7 mouse cellular contexts compared by ENCODE assay signal in genomic region chr10:20854621-20855363, GRCm38 (mm10).
DNase-seq lines count a peak whose midpoint lies in the region; ATAC-seq and TF ChIP-seq lines count a peak whose summit lies in the region.

No protein-coding gene starts in this region.

- H3K9ac ChIP-seq in forebrain, embryonic 15.5 days (replicated peaks): peak overlapping the region; percentile 30
- H3K9ac ChIP-seq in hindbrain, embryonic 12.5 days: no peak overlapping the region
- H3K9ac ChIP-seq in limb, embryonic 11.5 days (ENCODE audit: low read length): no peak overlapping the region

- no peaks in the 10 kb centered on the region for H3K9me3 ChIP-seq in forebrain, embryonic 15.5 days
- no peaks in the 10 kb centered on the region for H3K9me3 ChIP-seq in hindbrain, embryonic 12.5 days (replicated peaks)
- H3K9me3 ChIP-seq in limb, embryonic 11.5 days (ENCODE audit: control insufficient read depth, low read length): no peaks in the 10 kb centered on the region

- 0 out of 2 replicates have a peak overlapping the region, but pooled peaks have one; percentile 21 for H3K4me3 ChIP-seq in forebrain, embryonic 15.5 days
- 0 out of 2 replicates have a peak overlapping the region, but pooled peaks have one; percentile 7 for H3K4me3 ChIP-seq in hindbrain, embryonic 12.5 days
- no peak overlapping the region for H3K4me3 ChIP-seq in limb, embryonic 11.5 days (ENCODE audit: low read depth, low read length)
- H3K4me3 ChIP-seq in small intestine, adult 2 months (ENCODE audit: low read depth, low read length): 0 out of 2 replicates have a peak overlapping the region, but pooled peaks have one; percentile 2

- WGBS in forebrain, embryonic 15.5 days: 28% methylated on average over 14 of the region's 14 CpGs
- 30% methylated on average over 14 of the region's 14 CpGs for WGBS in hindbrain, embryonic 12.5 days
- 19% methylated on average over 14 of the region's 14 CpGs for WGBS in limb, embryonic 11.5 days
- 61% methylated on average over 14 of the region's 14 CpGs for WGBS in small intestine, adult 2 months

- H3K4me2 ChIP-seq in forebrain, embryonic 15.5 days (replicated peaks): peak overlapping the region; percentile 39
- H3K4me2 ChIP-seq in hindbrain, embryonic 12.5 days (replicated peaks): peak overlapping the region; percentile 36
- peak overlapping the region; percentile 35 for H3K4me2 ChIP-seq in limb, embryonic 11.5 days (ENCODE audit: low read depth, severe bottlenecking)

- peak; percentile 50 for DNase-seq in Muller cell, postnatal 12 days (ENCODE audit: inconsistent ontology term)
- DNase-seq in cerebellum, adult 11-12 months: peak; percentile 4
- peak; percentile 43 for DNase-seq in limb, embryonic 11.5 days (ENCODE audit: low spot score)
- peak; percentile 37 for DNase-seq in mesoderm, embryonic 11.5 days (ENCODE audit: low read depth, low spot score)

- H3K4me1 ChIP-seq in forebrain, embryonic 15.5 days: peaks cover 11% of the 10 kb centered on the region
- H3K4me1 ChIP-seq in hindbrain, embryonic 12.5 days: peaks cover 7% of the 10 kb centered on the region
- H3K4me1 ChIP-seq in limb, embryonic 11.5 days (ENCODE audit: control insufficient read depth, insufficient read depth, low read length): peaks cover 12% of the 10 kb centered on the region; the same call in 1 of the 2 replicates
- peaks cover 10% of the 10 kb centered on the region for H3K4me1 ChIP-seq in small intestine, adult 2 months (ENCODE audit: control insufficient read depth, insufficient read depth, insufficient read length, low read length)

- no peaks in the 10 kb centered on the region for H3K36me3 ChIP-seq in forebrain, embryonic 15.5 days
- no peaks in the 10 kb centered on the region for H3K36me3 ChIP-seq in hindbrain, embryonic 12.5 days
- H3K36me3 ChIP-seq in limb, embryonic 11.5 days (ENCODE audit: control insufficient read depth, insufficient read depth, low read length): no peaks in the 10 kb centered on the region
- H3K36me3 ChIP-seq in small intestine, adult 2 months (ENCODE audit: control insufficient read depth, insufficient read depth, low read length): no peaks in the 10 kb centered on the region

- H3K27ac ChIP-seq in forebrain, embryonic 15.5 days (replicated peaks): peak overlapping the region; percentile 66
- H3K27ac ChIP-seq in hindbrain, embryonic 12.5 days: 0 out of 2 replicates have a peak overlapping the region, but pooled peaks have one; percentile 44
- no peak overlapping the region for H3K27ac ChIP-seq in limb, embryonic 11.5 days (replicated peaks; ENCODE audit: low read depth, low read length)
- H3K27ac ChIP-seq in small intestine, adult 2 months (ENCODE audit: insufficient read depth, low read depth, low read length): no peak overlapping the region

- ATAC-seq in forebrain, embryonic 15.5 days (replicated peaks): peak; percentile 85
- peak; percentile 94 for ATAC-seq in hindbrain, embryonic 12.5 days (ENCODE audit: low FRiP score)
- ATAC-seq in limb, embryonic 11.5 days (ENCODE audit: insufficient number of reproducible peaks, low FRiP score, low TSS enrichment, low read depth): no peak

- no peaks in the 10 kb centered on the region for H3K27me3 ChIP-seq in forebrain, embryonic 15.5 days
- no peaks in the 10 kb centered on the region for H3K27me3 ChIP-seq in hindbrain, embryonic 12.5 days
- no peaks in the 10 kb centered on the region for H3K27me3 ChIP-seq in limb, embryonic 11.5 days (ENCODE audit: control insufficient read depth, insufficient read depth, low read length)
- no peaks in the 10 kb centered on the region for H3K27me3 ChIP-seq in small intestine, adult 2 months (ENCODE audit: control insufficient read depth, insufficient read depth, low read length)

- TF ChIP-seq CTCF in small intestine, adult 2 months (IDR thresholded peaks at IDR 0.05; ENCODE audit: extremely low read depth, insufficient read length, insufficient replicate concordance, low read depth, low read length): no peak

- no peak for TF ChIP-seq POLR2A in small intestine, adult 2 months (IDR thresholded peaks at IDR 0.05; ENCODE audit: low read depth, low read length)

Comparison
In these comparisons a context has a peak if more than half of its experiments do, and no peak if none do; other contexts are left out.
1. H3K27ac ChIP-seq: peak in forebrain, embryonic 15.5 days (single experiment) and hindbrain, embryonic 12.5 days (single experiment); none in limb, embryonic 11.5 days (single experiment) and small intestine, adult 2 months (single experiment).
2. Peak in every context shown above with its lines, with median percentiles within 50 percentile points of each other: DNase-seq and H3K4me2 ChIP-seq.